Mouse (Mus musculus): Measurements from ENCODE around the gene Kdm3a. TPM values are rescaled to one million over a fixed set of nuclear protein-coding genes. Genes with fewer than 3 reads are reported as not detected.

Gene Kdm3a
- polyA plus RNA-seq (2014; fragmentation: Nextera tagmentation; extraction: Ambion mirVana) = 26.7 and 47.5 TPM in 2 replicates

GRCm38 (mm10) chr6:71632829-71633662 is at the start of gene Kdm3a:
Gene Kdm3a, minus strand, starts transcription at chr6:71632990.
- Histone ChIP-seq H3K36me3 (ENCODE audit: control insufficient read depth, insufficient read depth, low read length) (peaks cover 20% of the 10 kb centered on the region), H3K27me3 (ENCODE audit: control insufficient read depth, insufficient read depth, low read length) (no peaks in the 10 kb centered on the region), H3K27ac (ENCODE audit: low read depth, low read length) (peak within 1 kb of the TSS; percentile 99), H3K4me3 (ENCODE audit: low read length) (peak within 1 kb of the TSS; percentile 89), H3K4me2 (replicated peaks; ENCODE audit: low read depth, low read length) (peak within 1 kb of the TSS; percentile 67), H3K9ac (ENCODE audit: low read depth, low read length) (peak within 1 kb of the TSS; percentile 84), H3K4me1 (ENCODE audit: control insufficient read depth, insufficient read depth, low read length) (peaks cover 11% of the 10 kb centered on the region), H3K9me3 (ENCODE audit: control insufficient read depth, low read length) (no peaks in the 10 kb centered on the region)
- peak; percentile 97 for ATAC-seq (ENCODE audit: low FRiP score, low TSS enrichment)
- WGBS = under 1% methylated on average over 63 of the region's 63 CpGs

GRCm38 (mm10) chr6:71678891-71679290 is 46.1 kb upstream of the Kdm3a start:
- 65% methylated on average over 7 of the region's 7 CpGs for WGBS
- Histone ChIP-seq H3K27me3 (ENCODE audit: control insufficient read depth, insufficient read depth, low read length) (no peaks in the 10 kb centered on the region), H3K4me1 (ENCODE audit: control insufficient read depth, insufficient read depth, low read length) (no peaks in the 10 kb centered on the region), H3K4me2 (replicated peaks; ENCODE audit: low read depth, low read length) (no peak overlapping the region), H3K9me3 (ENCODE audit: control insufficient read depth, low read length) (no peaks in the 10 kb centered on the region), H3K9ac (ENCODE audit: low read depth, low read length) (no peak overlapping the region), H3K4me3 (ENCODE audit: low read length) (no peak overlapping the region), H3K27ac (ENCODE audit: low read depth, low read length) (no peak overlapping the region), H3K36me3 (ENCODE audit: control insufficient read depth, insufficient read depth, low read length) (no peaks in the 10 kb centered on the region)
- ATAC-seq (ENCODE audit: low FRiP score, low TSS enrichment) = no peak

GRCm38 (mm10) chr6:71673166-71673565 is 40.4 kb upstream of the Kdm3a start:
- no peak for ATAC-seq (ENCODE audit: low FRiP score, low TSS enrichment)
- Histone ChIP-seq H3K4me1 (ENCODE audit: control insufficient read depth, insufficient read depth, low read length) (no peaks in the 10 kb centered on the region), H3K36me3 (ENCODE audit: control insufficient read depth, insufficient read depth, low read length) (no peaks in the 10 kb centered on the region), H3K27me3 (ENCODE audit: control insufficient read depth, insufficient read depth, low read length) (no peaks in the 10 kb centered on the region), H3K4me3 (ENCODE audit: low read length) (no peak overlapping the region), H3K9me3 (ENCODE audit: control insufficient read depth, low read length) (no peaks in the 10 kb centered on the region), H3K27ac (ENCODE audit: low read depth, low read length) (no peak overlapping the region), H3K9ac (ENCODE audit: low read depth, low read length) (no peak overlapping the region), H3K4me2 (replicated peaks; ENCODE audit: low read depth, low read length) (no peak overlapping the region)
- 78% methylated on average over 2 of the region's 2 CpGs for WGBS

GRCm38 (mm10) chr6:71664511-71664910 is 31.7 kb upstream of the Kdm3a start:
- ATAC-seq (ENCODE audit: low FRiP score, low TSS enrichment) = no peak
- H3K4me2 ChIP-seq (replicated peaks; ENCODE audit: low read depth, low read length) = no peak overlapping the region
- H3K9me3 ChIP-seq (ENCODE audit: control insufficient read depth, low read length) = no peaks in the 10 kb centered on the region
- H3K27ac ChIP-seq (ENCODE audit: low read depth, low read length) = no peak overlapping the region
- no peak overlapping the region for H3K9ac ChIP-seq (ENCODE audit: low read depth, low read length)
- no peaks in the 10 kb centered on the region for H3K4me1 ChIP-seq (ENCODE audit: control insufficient read depth, insufficient read depth, low read length)
- no peaks in the 10 kb centered on the region for H3K27me3 ChIP-seq (ENCODE audit: control insufficient read depth, insufficient read depth, low read length)
- 83% methylated on average over 1 of the region's 1 CpGs for WGBS
- H3K4me3 ChIP-seq (ENCODE audit: low read length) = no peak overlapping the region
- no peaks in the 10 kb centered on the region for H3K36me3 ChIP-seq (ENCODE audit: control insufficient read depth, insufficient read depth, low read length)

- no peak overlapping the region for H3K4me3 ChIP-seq (ENCODE audit: low read length)
- WGBS = 77% methylated on average over 2 of the region's 2 CpGs
- no peak for ATAC-seq (ENCODE audit: low FRiP score, low TSS enrichment)
- H3K4me1 ChIP-seq (ENCODE audit: control insufficient read depth, insufficient read depth, low read length) = no peaks in the 10 kb centered on the region
- no peaks in the 10 kb centered on the region for H3K27me3 ChIP-seq (ENCODE audit: control insufficient read depth, insufficient read depth, low read length)
- no peak overlapping the region for H3K4me2 ChIP-seq (replicated peaks; ENCODE audit: low read depth, low read length)
- no peak overlapping the region for H3K9ac ChIP-seq (ENCODE audit: low read depth, low read length)
- H3K9me3 ChIP-seq (ENCODE audit: control insufficient read depth, low read length) = no peaks in the 10 kb centered on the region
- H3K27ac ChIP-seq (ENCODE audit: low read depth, low read length) = no peak overlapping the region
- H3K36me3 ChIP-seq (ENCODE audit: control insufficient read depth, insufficient read depth, low read length) = no peaks in the 10 kb centered on the region
These were observed 25.5 kb upstream of the Kdm3a start for GRCm38 (mm10) chr6:71658290-71658689.

- no peaks in the 10 kb centered on the region for H3K27me3 ChIP-seq (ENCODE audit: control insufficient read depth, insufficient read depth, low read length)
- H3K4me3 ChIP-seq (ENCODE audit: low read length) = no peak overlapping the region
- H3K9ac ChIP-seq (ENCODE audit: low read depth, low read length) = no peak overlapping the region
- ATAC-seq (ENCODE audit: low FRiP score, low TSS enrichment) = no peak
- H3K4me2 ChIP-seq (replicated peaks; ENCODE audit: low read depth, low read length) = no peak overlapping the region
- 67% methylated on average over 3 of the region's 3 CpGs for WGBS
- no peaks in the 10 kb centered on the region for H3K36me3 ChIP-seq (ENCODE audit: control insufficient read depth, insufficient read depth, low read length)
- no peaks in the 10 kb centered on the region for H3K4me1 ChIP-seq (ENCODE audit: control insufficient read depth, insufficient read depth, low read length)
- H3K27ac ChIP-seq (ENCODE audit: low read depth, low read length) = no peak overlapping the region
- no peaks in the 10 kb centered on the region for H3K9me3 ChIP-seq (ENCODE audit: control insufficient read depth, low read length)
These were observed 23.0 kb upstream of the Kdm3a start for GRCm38 (mm10) chr6:71655835-71656234.

GRCm38 (mm10) chr6:71651868-71652267 is 19.1 kb upstream of the Kdm3a start:
- Histone ChIP-seq H3K4me1 (ENCODE audit: control insufficient read depth, insufficient read depth, low read length) (no peaks in the 10 kb centered on the region), H3K36me3 (ENCODE audit: control insufficient read depth, insufficient read depth, low read length) (no peaks in the 10 kb centered on the region), H3K27me3 (ENCODE audit: control insufficient read depth, insufficient read depth, low read length) (no peaks in the 10 kb centered on the region), H3K9me3 (ENCODE audit: control insufficient read depth, low read length) (no peaks in the 10 kb centered on the region), H3K27ac (ENCODE audit: low read depth, low read length) (no peak overlapping the region), H3K4me2 (replicated peaks; ENCODE audit: low read depth, low read length) (no peak overlapping the region), H3K9ac (ENCODE audit: low read depth, low read length) (no peak overlapping the region), H3K4me3 (ENCODE audit: low read length) (no peak overlapping the region)
- ATAC-seq (ENCODE audit: low FRiP score, low TSS enrichment) = no peak
- 87% methylated on average over 2 of the region's 2 CpGs for WGBS

GRCm38 (mm10) chr6:71632486-71632828 is 333 bp downstream of the Kdm3a start:
- no peaks in the 10 kb centered on the region for H3K27me3 ChIP-seq (ENCODE audit: control insufficient read depth, insufficient read depth, low read length)
- ATAC-seq (ENCODE audit: low FRiP score, low TSS enrichment) = peak; percentile 64
- under 1% methylated on average over 30 of the region's 41 CpGs for WGBS
- H3K4me3 ChIP-seq (ENCODE audit: low read length) = peak overlapping the region; percentile 89
- H3K4me1 ChIP-seq (ENCODE audit: control insufficient read depth, insufficient read depth, low read length) = peaks cover 11% of the 10 kb centered on the region
- H3K27ac ChIP-seq (ENCODE audit: low read depth, low read length) = peak overlapping the region; percentile 97
- H3K9ac ChIP-seq (ENCODE audit: low read depth, low read length) = peak overlapping the region; percentile 84
- peaks cover 22% of the 10 kb centered on the region for H3K36me3 ChIP-seq (ENCODE audit: control insufficient read depth, insufficient read depth, low read length)
- H3K9me3 ChIP-seq (ENCODE audit: control insufficient read depth, low read length) = no peaks in the 10 kb centered on the region
- H3K4me2 ChIP-seq (replicated peaks; ENCODE audit: low read depth, low read length) = peak overlapping the region; percentile 67

- peak overlapping the region; percentile 67 for H3K4me2 ChIP-seq (replicated peaks; ENCODE audit: low read depth, low read length)
- H3K4me3 ChIP-seq (ENCODE audit: low read length) = peak overlapping the region; percentile 89
- peak; percentile 12 for ATAC-seq (ENCODE audit: low FRiP score, low TSS enrichment)
- H3K4me1 ChIP-seq (ENCODE audit: control insufficient read depth, insufficient read depth, low read length) = peaks cover 11% of the 10 kb centered on the region
- H3K27me3 ChIP-seq (ENCODE audit: control insufficient read depth, insufficient read depth, low read length) = no peaks in the 10 kb centered on the region
- peaks cover 26% of the 10 kb centered on the region for H3K36me3 ChIP-seq (ENCODE audit: control insufficient read depth, insufficient read depth, low read length)
- peak overlapping the region; percentile 97 for H3K27ac ChIP-seq (ENCODE audit: low read depth, low read length)
- no peaks in the 10 kb centered on the region for H3K9me3 ChIP-seq (ENCODE audit: control insufficient read depth, low read length)
- WGBS = 3% methylated on average over 41 of the region's 42 CpGs
- H3K9ac ChIP-seq (ENCODE audit: low read depth, low read length) = peak overlapping the region; percentile 84
These were observed 906 bp downstream of the Kdm3a start for GRCm38 (mm10) chr6:71631706-71632461.
